Mouse (Mus musculus) ES-Bruce4 (cell line): ENCODE data around the gene Pank1.

Source experiments
- CTCF ChIP-seq: IDR thresholded peaks from one replicate; pipeline ENCODE4 v1.8.1; 2011; ENCODE audit warnings: low read depth, low read length
- POLR2A ChIP-seq: IDR thresholded peaks from one replicate; pipeline ENCODE4 v1.8.1; 2011; ENCODE audit warnings: low read length; ENCODE audit not compliant: insufficient read depth

GRCm38 (mm10) chr19:34827916-34828635, 51.2 kb downstream of the Pank1 start:
- TF ChIP-seq CTCF (no peak), POLR2A (no peak)
